Mouse (Mus musculus): ENCODE data around the gene Zfp90.
A peak's percentile ranks its signal among the peaks of the same experiment; 100 is the strongest.

Zfp90 gene

DNA sequence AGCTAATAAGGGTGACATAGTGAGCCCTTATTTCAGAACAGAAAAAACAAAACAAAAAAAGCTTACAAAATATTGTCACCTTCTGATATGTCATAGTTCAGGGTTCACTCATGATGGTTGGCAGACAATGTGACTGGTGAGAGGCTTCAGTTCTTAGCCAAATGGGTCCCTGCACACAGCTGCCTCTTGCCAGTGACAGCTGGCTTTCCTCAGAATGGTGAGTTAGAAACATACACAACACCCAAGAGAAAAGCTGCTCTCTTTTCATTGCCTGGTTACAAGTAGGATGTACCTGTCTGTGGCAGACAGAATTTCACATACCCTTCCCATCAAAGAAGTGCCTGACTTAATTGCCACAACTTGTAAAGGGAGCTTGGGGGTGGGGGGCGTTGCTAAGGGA lies 18.5 kb downstream of the Zfp90 start:
- DNase-seq: no peak

DNA sequence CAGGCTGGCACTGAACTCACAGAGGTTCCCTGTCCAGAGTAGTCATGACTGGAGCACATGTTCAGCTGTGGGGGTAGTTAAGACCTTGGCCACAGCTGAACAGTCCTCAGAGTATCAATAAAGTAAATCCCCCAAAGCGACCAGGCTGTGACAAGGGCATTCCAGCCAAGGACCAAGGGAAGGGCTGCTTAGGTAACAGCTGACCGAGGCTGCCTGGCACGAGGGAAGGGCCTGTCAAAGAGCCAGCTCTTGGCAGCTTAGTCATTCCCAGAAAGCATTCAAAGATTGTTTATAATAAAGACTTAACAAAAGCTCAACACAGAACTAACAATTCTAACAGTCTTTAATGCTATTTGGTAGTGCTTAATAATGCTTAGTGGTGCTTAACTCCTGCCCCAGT lies 22.7 kb downstream of the Zfp90 start:
- peak; percentile 35 to 65 for DNase-seq

GRCm38 (mm10) chr8:106440146-106440545 lies 25.0 kb downstream of the Zfp90 start:
- no peak for DNase-seq

DNA sequence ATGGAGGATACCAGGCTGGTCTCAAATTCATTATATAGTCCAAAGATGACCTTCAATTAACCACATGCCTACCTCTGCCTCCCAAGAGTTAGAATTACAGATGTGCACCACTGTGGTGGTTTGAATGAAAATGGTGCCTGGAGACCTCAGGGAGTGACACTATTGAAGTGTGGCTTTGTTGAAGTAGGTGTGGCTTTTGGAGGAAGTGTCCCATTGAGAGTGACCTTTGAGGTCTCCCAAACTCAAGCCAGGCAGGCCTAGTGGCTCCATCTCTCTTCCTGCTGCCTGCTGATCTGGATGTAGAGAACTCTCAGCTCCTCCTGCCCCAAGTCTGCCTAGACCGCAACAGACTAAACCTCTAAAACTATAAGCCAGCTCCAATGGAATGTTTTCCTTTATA lies 27.6 kb downstream of the Zfp90 start:
- DNase-seq: no peak

- no peak for DNase-seq
Measured at GRCm38 (mm10) chr8:106451301-106452085, 36.4 kb downstream of the Zfp90 start.

DNA sequence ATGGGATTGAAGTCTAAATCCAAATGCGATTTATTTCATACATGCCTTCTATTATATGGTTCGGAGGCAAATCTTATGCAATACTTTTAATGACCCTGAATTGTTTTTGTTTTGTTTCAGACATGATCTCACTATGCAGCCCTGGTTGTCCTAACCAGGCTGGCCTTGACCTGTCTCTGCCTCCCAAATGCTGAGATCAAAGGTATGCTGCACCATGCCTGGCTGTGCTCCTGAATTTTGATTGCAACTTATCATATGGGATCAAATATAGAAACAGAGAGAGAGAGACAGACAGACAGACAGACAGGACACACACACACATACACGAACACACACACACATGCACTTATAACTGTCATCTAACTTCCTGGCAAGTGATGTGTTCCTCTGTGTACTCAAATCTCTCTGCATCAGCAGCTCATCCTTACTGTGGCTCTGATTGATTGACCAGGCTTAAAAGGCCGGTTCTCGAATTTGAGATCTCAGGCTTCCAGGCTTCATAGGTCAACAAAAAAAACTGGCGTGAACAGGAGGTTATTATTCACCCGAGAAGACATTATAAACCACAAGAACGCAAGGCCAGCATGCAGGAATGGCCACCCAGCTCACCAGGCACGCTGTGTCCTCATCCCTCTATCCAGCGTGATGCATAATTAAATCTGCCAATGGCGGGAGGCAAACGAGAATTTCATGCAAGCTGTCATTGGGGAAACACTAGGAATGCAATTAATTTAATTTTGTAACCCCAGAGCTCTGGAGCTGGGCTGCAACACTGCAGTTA lies 37.8 kb downstream of the Zfp90 start:
- no peak for DNase-seq

- DNase-seq: no peak
Measured at GRCm38 (mm10) chr8:106454036-106454435, 38.9 kb downstream of the Zfp90 start.

DNA sequence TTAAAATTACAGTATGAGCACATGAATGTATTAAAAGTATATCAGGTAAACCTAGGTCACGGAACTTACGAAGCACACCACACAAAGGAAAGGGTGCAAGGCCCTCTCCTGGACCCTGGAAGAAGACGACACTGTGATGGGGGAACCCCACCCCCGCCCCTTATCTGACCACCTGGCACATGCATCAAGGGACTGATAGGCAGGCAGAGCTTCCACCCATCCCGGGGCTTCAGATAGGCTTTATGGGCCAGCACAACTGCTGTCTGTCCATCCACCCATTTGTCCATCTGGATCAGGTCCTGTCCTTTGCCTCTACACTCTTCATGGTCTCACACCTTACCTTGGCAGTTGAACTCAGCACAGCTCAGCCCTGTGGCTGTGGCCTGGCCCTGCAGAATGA lies 47.0 kb downstream of the Zfp90 start:
- DNase-seq: no peak

- DNase-seq: no peak
Measured at GRCm38 (mm10) chr8:106463795-106464194, 48.7 kb downstream of the Zfp90 start.

DNA sequence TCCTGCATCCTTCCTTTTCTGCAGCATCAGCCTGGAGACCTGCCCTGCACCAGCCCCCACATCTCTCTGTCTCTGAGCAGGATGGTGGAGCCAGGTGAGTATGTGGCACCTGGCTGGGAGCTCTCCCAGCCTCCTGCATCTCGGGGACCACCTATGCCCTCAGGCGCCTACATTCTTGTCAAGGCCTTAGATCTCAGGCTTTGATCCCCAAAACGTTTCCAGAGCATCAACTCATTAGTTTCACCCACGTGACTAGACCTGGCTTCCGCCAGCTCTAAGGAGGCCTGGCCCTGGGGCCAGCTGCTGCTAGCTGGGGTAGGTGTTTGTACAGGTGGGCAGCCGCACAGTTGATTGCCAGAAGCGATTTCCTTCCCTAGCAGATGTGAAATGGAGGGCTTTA lies 54.4 kb downstream of the Zfp90 start:
- DNase-seq: no peak

DNA sequence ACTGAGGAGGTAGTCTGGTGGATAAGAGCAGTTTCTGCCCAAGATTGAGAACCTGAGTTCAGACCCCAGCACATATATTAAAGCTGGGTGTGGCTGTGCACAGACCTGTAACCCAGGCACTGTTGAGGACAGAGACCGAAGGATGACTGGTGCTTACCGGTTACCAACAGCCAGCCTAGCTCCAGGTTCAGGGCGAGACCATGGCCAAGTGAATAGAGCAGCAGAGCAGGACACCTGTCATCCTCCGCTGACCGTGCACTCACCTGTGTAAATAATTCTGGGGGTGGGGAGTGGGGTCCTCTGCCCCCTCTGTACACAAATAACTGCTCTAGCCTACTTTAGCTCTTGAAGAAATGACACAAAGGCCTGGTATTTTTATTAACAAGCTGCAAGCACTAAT lies 58.9 kb downstream of the Zfp90 start:
- DNase-seq: no peak
